Comparison of ENCODE assay signal across 16 mouse cellular contexts in genomic region chr2:153433859-153434258, GRCm38 (mm10). TPM values are rescaled to one million over a fixed set of nuclear protein-coding genes. Genes with fewer than 3 reads are reported as not detected.
A peak's percentile ranks its signal among the peaks of the same experiment; 100 is the strongest.
DNase-seq lines count a peak whose midpoint lies in the region; ATAC-seq and TF ChIP-seq lines count a peak whose summit lies in the region.
"Had no signal": no experiment of that assay in that cellular context is flagged by ENCODE, and none has a peak within 500 bp of the region (broad histone marks: within the 10 kb centered on the region; RNA-seq: fewer than 3 reads in every experiment).

No protein-coding gene starts in this region.

- H3K4me2 ChIP-seq in forebrain, embryonic 16.5 days (ENCODE audit: low read length), result no peak overlapping the region
- H3K4me2 ChIP-seq in forebrain, postnatal 0 days (ENCODE audit: low read depth), result no peak overlapping the region
- H3K4me2 ChIP-seq in kidney, embryonic 15.5 days, result no peak overlapping the region
- H3K4me2 ChIP-seq: limb, embryonic 13.5 days had no signal

- ATAC-seq in forebrain, embryonic 16.5 days, result peak; percentile 18; the same call in 1 of the 2 replicates
- ATAC-seq in forebrain, postnatal 0 days, result no peak
- ATAC-seq in kidney, embryonic 15.5 days (replicated peaks; ENCODE audit: low FRiP score), result no peak
- ATAC-seq: activated CD4-positive, CD25-positive, alpha-beta regulatory T cell, adult 4 months had no signal

- 42% methylated on average over 3 of the region's 3 CpGs for WGBS in forebrain, embryonic 16.5 days
- WGBS in forebrain, postnatal 0 days, result 24% methylated on average over 3 of the region's 3 CpGs
- WGBS in kidney, embryonic 15.5 days, result 39% methylated on average over 3 of the region's 3 CpGs
- WGBS in limb, embryonic 10.5 days, result 51% methylated on average over 3 of the region's 3 CpGs
- 99% methylated on average over 3 of the region's 3 CpGs for WGBS in thymus, adult 2 months

- no peak for DNase-seq in forebrain, postnatal 0 days
- no peak for DNase-seq in kidney, adult 9 months
- peak; percentile 29 for DNase-seq in MN1 (ENCODE audit: low spot score)
- peak; percentile 47 for DNase-seq in limb, embryonic 10.5 days (ENCODE audit: low spot score)
- no peak for DNase-seq in thymus, adult 2 months
- DNase-seq in left cerebral cortex, postnatal 14 days (ENCODE audit: low spot score in 2 of 2), result no peak
- DNase-seq: cerebellum, postnatal 10 days; gastrocnemius, postnatal 14 days; right cerebral cortex, postnatal 25 days had no signal

- no peak for TF ChIP-seq POLR2A in thymus, adult 2 months (IDR thresholded peaks at IDR 0.05; ENCODE audit: control insufficient read depth, extremely low read depth, insufficient read depth, low read length, poor library complexity)

- H3K9ac ChIP-seq in forebrain, embryonic 16.5 days (replicated peaks; ENCODE audit: low read depth, low read length), result no peak overlapping the region
- H3K9ac ChIP-seq in forebrain, postnatal 0 days, result no peak overlapping the region
- H3K9ac ChIP-seq in kidney, embryonic 15.5 days, result no peak overlapping the region
- H3K9ac ChIP-seq: limb, embryonic 13.5 days had no signal

- peaks cover 15% of the 10 kb centered on the region for H3K36me3 ChIP-seq in forebrain, embryonic 16.5 days (ENCODE audit: control insufficient read depth, insufficient read depth)
- H3K36me3 ChIP-seq in forebrain, postnatal 0 days (ENCODE audit: insufficient read depth), result peaks cover 59% of the 10 kb centered on the region
- H3K36me3 ChIP-seq in kidney, embryonic 15.5 days, result peaks cover 33% of the 10 kb centered on the region
- H3K36me3 ChIP-seq in limb, embryonic 10.5 days, result peaks cover 77% of the 10 kb centered on the region
- H3K36me3 ChIP-seq in thymus, adult 2 months (ENCODE audit: control insufficient read depth, insufficient read depth, low read length), result no peaks in the 10 kb centered on the region

- TF ChIP-seq CTCF in forebrain, postnatal 0 days (IDR thresholded peaks at IDR 0.05; ENCODE audit: low read depth), result no peak
- TF ChIP-seq CTCF in thymus, adult 2 months (IDR thresholded peaks at IDR 0.05; ENCODE audit: borderline replicate concordance, control insufficient read depth, extremely low read depth, insufficient read depth, low read length, poor library complexity), result no peak

- no peaks in the 10 kb centered on the region for H3K9me3 ChIP-seq in forebrain, embryonic 16.5 days (ENCODE audit: control insufficient read depth, low read length)
- H3K9me3 ChIP-seq in forebrain, postnatal 0 days (ENCODE audit: low read length), result no peaks in the 10 kb centered on the region
- no peaks in the 10 kb centered on the region for H3K9me3 ChIP-seq in kidney, embryonic 15.5 days (replicated peaks)
- no peaks in the 10 kb centered on the region for H3K9me3 ChIP-seq in limb, embryonic 10.5 days (replicated peaks)
- H3K9me3 ChIP-seq: G1E; limb, embryonic 13.5 days; megakaryocyte, embryonic 14.5 days had no signal

- no peak overlapping the region; the same call in 1 of the 2 replicates for H3K27ac ChIP-seq in forebrain, embryonic 16.5 days (ENCODE audit: low read length)
- no peak overlapping the region for H3K27ac ChIP-seq in forebrain, postnatal 0 days (ENCODE audit: low read depth, low read length)
- peak overlapping the region; percentile 80 for H3K27ac ChIP-seq in kidney, embryonic 15.5 days
- H3K27ac ChIP-seq in limb, embryonic 10.5 days, result peak overlapping the region; percentile 80
- H3K27ac ChIP-seq in thymus, adult 2 months (ENCODE audit: control insufficient read depth, insufficient read depth, low read length), result no peak overlapping the region

- H3K4me3 ChIP-seq in forebrain, embryonic 16.5 days (replicated peaks; ENCODE audit: low read length), result no peak overlapping the region
- H3K4me3 ChIP-seq in forebrain, postnatal 0 days (ENCODE audit: low read depth, low read length), result no peak overlapping the region
- H3K4me3 ChIP-seq in kidney, embryonic 15.5 days (replicated peaks), result no peak overlapping the region
- H3K4me3 ChIP-seq in limb, embryonic 10.5 days, result 0 out of 2 replicates have a peak overlapping the region, but pooled peaks have one; percentile 10
- no peak overlapping the region for H3K4me3 ChIP-seq in thymus, adult 2 months (ENCODE audit: control insufficient read depth, insufficient read depth, low read length)
- H3K4me3 ChIP-seq: limb, embryonic 13.5 days; megakaryocyte, embryonic 14.5 days had no signal

- intact Hi-C loops in left cerebral cortex, postnatal 14 days (cut with DNase I), result no loop called here

- no peaks in the 10 kb centered on the region for H3K27me3 ChIP-seq in forebrain, embryonic 16.5 days (replicated peaks; ENCODE audit: control insufficient read depth, insufficient read depth, low read length)
- no peaks in the 10 kb centered on the region for H3K27me3 ChIP-seq in forebrain, postnatal 0 days (ENCODE audit: insufficient read depth, low read length)
- H3K27me3 ChIP-seq in kidney, embryonic 15.5 days, result no peaks in the 10 kb centered on the region
- no peaks in the 10 kb centered on the region for H3K27me3 ChIP-seq in limb, embryonic 10.5 days (ENCODE audit: low read depth, poor library complexity, severe bottlenecking)
- no peaks in the 10 kb centered on the region for H3K27me3 ChIP-seq in thymus, adult 2 months (ENCODE audit: control insufficient read depth, insufficient read depth, low read length)
- H3K27me3 ChIP-seq: limb, embryonic 13.5 days; megakaryocyte, embryonic 14.5 days had no signal

- peaks cover 35% of the 10 kb centered on the region for H3K4me1 ChIP-seq in forebrain, embryonic 16.5 days (replicated peaks; ENCODE audit: control insufficient read depth, insufficient read depth, low read length)
- peaks cover 13% of the 10 kb centered on the region; the same call in 1 of the 2 replicates for H3K4me1 ChIP-seq in forebrain, postnatal 0 days (ENCODE audit: insufficient read depth)
- H3K4me1 ChIP-seq in kidney, embryonic 15.5 days, result peaks cover 84% of the 10 kb centered on the region
- peaks cover 76% of the 10 kb centered on the region for H3K4me1 ChIP-seq in limb, embryonic 10.5 days
- H3K4me1 ChIP-seq in thymus, adult 2 months (replicated peaks; ENCODE audit: control insufficient read depth, insufficient read depth, low read length), result no peaks in the 10 kb centered on the region

RNA-seq across cellular contexts. Expression of gene 4930404H24Rik, which starts 58.7 kb away (rescaled TPM):
- not detected in 2 replicates for polyA plus RNA-seq in forebrain, embryonic 16.5 days (2015; fragmentation: Nextera tagmentation; extraction: Ambion mirVana)
- total RNA-seq in forebrain, postnatal 0 days (2014; rRNA removed), result not detected in 2 replicates
- polyA plus RNA-seq in forebrain, postnatal 0 days (2015; fragmentation: Nextera tagmentation; extraction: Ambion mirVana), result not detected in 2 replicates
- not detected in 2 replicates for polyA plus RNA-seq in kidney, embryonic 15.5 days (2015; fragmentation: Nextera tagmentation; extraction: Ambion mirVana)
- polyA plus RNA-seq in limb, embryonic 10.5 days (2016; fragmentation: Nextera tagmentation; extraction: Ambion mirVana), result not detected in 2 replicates
- not detected in 2 replicates for polyA plus RNA-seq in thymus, adult 2 months (2012; rRNA removed)
- 1 to 10 TPM in 1 of 2 experiments, not detected in 1; 1.4 TPM for total RNA-seq in left cerebral cortex, postnatal 14 days (2021)
- total RNA-seq: G1E; gastrocnemius, postnatal 14 days; layer of hippocampus, postnatal 10 days had no signal
- polyA plus RNA-seq: activated CD4-positive, CD25-positive, alpha-beta regulatory T cell, adult 4 months; G1E; limb, embryonic 13.5 days had no signal

Comparison
In these comparisons a context has a peak if more than half of its experiments do, and no peak if none do; other contexts are left out.
1. H3K27ac ChIP-seq: peak in kidney, embryonic 15.5 days (single experiment) and limb, embryonic 10.5 days (single experiment); none in forebrain, embryonic 16.5 days (single experiment), forebrain, postnatal 0 days (single experiment) and thymus, adult 2 months (single experiment).
2. DNase-seq: peak in MN1 (single experiment) and limb, embryonic 10.5 days (single experiment); none in forebrain, postnatal 0 days (single experiment), kidney, adult 9 months (single experiment), thymus, adult 2 months (single experiment) and left cerebral cortex, postnatal 14 days (0 of 2).